Mouse (Mus musculus) layer of hippocampus, adult 2 months (tissue): ENCODE data around the gene Col6a2. TPM values are rescaled to one million over a fixed set of nuclear protein-coding genes. Genes with fewer than 3 reads are reported as not detected.

Experiments used
- DNase-seq, 2 experiments: peaks; one replicate each; pipeline ENCODE4 v3.0.0; 2022; ENCODE audit warnings: low spot score in 2 of 2
- H3K27ac ChIP-seq: fragments of 200-600 bp; 2 replicates; pipeline ENCODE4 v1.8.1; 2022
- H3K4me3 ChIP-seq: fragments of 200-600 bp; 2 replicates; pipeline ENCODE4 v1.8.1; 2022; ENCODE audit warnings: mild to moderate bottlenecking
- CTCF ChIP-seq: fragments of 200-600 bp; conservative IDR thresholded peaks from 2 replicates; pipeline ENCODE4 v1.8.1; 2022; ENCODE audit warnings: antibody characterized with exemption, mild to moderate bottlenecking, moderate library complexity
- total RNA-seq, 2 experiments: library from RNA; stranded (reverse); gene quantifications; 2 replicates each; pipeline ENCODE4 v1.2.3; 2021

Col6a2 gene
- total RNA-seq, 2 experiments from 2014 or later = 4.7 to 4.8 TPM

- DNase-seq = no peak
- no peak overlapping the region for H3K27ac ChIP-seq
- no peak overlapping the region for H3K4me3 ChIP-seq
- no peak for TF ChIP-seq CTCF
Measured at GRCm38 (mm10) chr10:76630657-76631056, 7.2 kb upstream of the Col6a2 start.

- no peak for TF ChIP-seq CTCF
- Histone ChIP-seq H3K27ac (no peak overlapping the region), H3K4me3 (no peak overlapping the region)
- no peak for DNase-seq
Measured at GRCm38 (mm10) chr10:76627714-76628113, 4.3 kb upstream of the Col6a2 start.

GRCm38 (mm10) chr10:76624903-76625302 lies 1.5 kb upstream of the Col6a2 start:
- no peak for DNase-seq
- TF ChIP-seq CTCF = no peak
- Histone ChIP-seq H3K27ac (no peak overlapping the region), H3K4me3 (no peak overlapping the region)

- H3K27ac ChIP-seq = no peak overlapping the region
- no peak for DNase-seq
- no peak overlapping the region for H3K4me3 ChIP-seq
- TF ChIP-seq CTCF = no peak
Measured at GRCm38 (mm10) chr10:76623734-76624133, 304 bp upstream of the Col6a2 start.

- DNase-seq = no peak
- Histone ChIP-seq H3K27ac (no peak overlapping the region), H3K4me3 (no peak overlapping the region)
- no peak for TF ChIP-seq CTCF
Measured at GRCm38 (mm10) chr10:76622411-76622810, 1.0 kb downstream of the Col6a2 start.

- DNase-seq = no peak
- Histone ChIP-seq H3K27ac (no peak overlapping the region), H3K4me3 (no peak overlapping the region)
- TF ChIP-seq CTCF = no peak
Measured at GRCm38 (mm10) chr10:76612473-76612872, 11.0 kb downstream of the Col6a2 start.

GRCm38 (mm10) chr10:76602690-76603089 lies 20.7 kb downstream of the Col6a2 start:
- DNase-seq = no peak
- TF ChIP-seq CTCF = no peak
- no peak overlapping the region for H3K27ac ChIP-seq
- H3K4me3 ChIP-seq = no peak overlapping the region

- no peak for TF ChIP-seq CTCF
- Histone ChIP-seq H3K4me3 (no peak overlapping the region), H3K27ac (no peak overlapping the region)
- no peak for DNase-seq
Measured at GRCm38 (mm10) chr10:76596338-76596737, 27.1 kb downstream of the Col6a2 start.

GRCm38 (mm10) chr10:76590197-76590596 lies 33.2 kb downstream of the Col6a2 start:
- Histone ChIP-seq H3K4me3 (no peak overlapping the region), H3K27ac (no peak overlapping the region)
- DNase-seq = peak in 1 of 2 experiments; percentile 7
- TF ChIP-seq CTCF = no peak

- no peak for DNase-seq
- H3K4me3 ChIP-seq = no peak overlapping the region
Measured at GRCm38 (mm10) chr10:76586190-76586589, 37.2 kb downstream of the Col6a2 start.

GRCm38 (mm10) chr10:76584138-76584537 lies 39.3 kb downstream of the Col6a2 start:
- Histone ChIP-seq H3K4me3 (no peak overlapping the region), H3K27ac (no peak overlapping the region)
- DNase-seq = no peak
- no peak for TF ChIP-seq CTCF

More at GRCm38 (mm10) chr10:76586190-76586589, 37.2 kb downstream of the Col6a2 start:
- TF ChIP-seq CTCF = no peak
- H3K27ac ChIP-seq = no peak overlapping the region

GRCm38 (mm10) chr10:76576920-76577319 lies 46.5 kb downstream of the Col6a2 start:
- no peak for TF ChIP-seq CTCF
- no peak for DNase-seq
- Histone ChIP-seq H3K4me3 (no peak overlapping the region), H3K27ac (no peak overlapping the region)

GRCm38 (mm10) chr10:76575374-76575773 lies 48.1 kb downstream of the Col6a2 start, which contains the start of gene Ftcd:
Gene Ftcd (plus strand): TSS chr10:76575648.
- Histone ChIP-seq H3K4me3 (no peak within 1 kb of the TSS), H3K27ac (no peak within 1 kb of the TSS)
- DNase-seq = no peak
- TF ChIP-seq CTCF = no peak

- no peak overlapping the region for H3K27ac ChIP-seq
- H3K4me3 ChIP-seq = no peak overlapping the region
- TF ChIP-seq CTCF = no peak
- no peak for DNase-seq
Measured at GRCm38 (mm10) chr10:76572151-76572550, 51.3 kb downstream of the Col6a2 start.

GRCm38 (mm10) chr10:76571070-76571469 lies 52.4 kb downstream of the Col6a2 start:
- no peak for DNase-seq
- Histone ChIP-seq H3K27ac (no peak overlapping the region), H3K4me3 (no peak overlapping the region)
- no peak for TF ChIP-seq CTCF
